Mouse (Mus musculus): ENCODE measurements at regions not wholly inside any gene's neighbourhood (a gene's known extent, or its start where the extent isn't known, plus 50 kb on each side); places are given as distances from the start of the nearest gene placed in this dataset.

DNA sequence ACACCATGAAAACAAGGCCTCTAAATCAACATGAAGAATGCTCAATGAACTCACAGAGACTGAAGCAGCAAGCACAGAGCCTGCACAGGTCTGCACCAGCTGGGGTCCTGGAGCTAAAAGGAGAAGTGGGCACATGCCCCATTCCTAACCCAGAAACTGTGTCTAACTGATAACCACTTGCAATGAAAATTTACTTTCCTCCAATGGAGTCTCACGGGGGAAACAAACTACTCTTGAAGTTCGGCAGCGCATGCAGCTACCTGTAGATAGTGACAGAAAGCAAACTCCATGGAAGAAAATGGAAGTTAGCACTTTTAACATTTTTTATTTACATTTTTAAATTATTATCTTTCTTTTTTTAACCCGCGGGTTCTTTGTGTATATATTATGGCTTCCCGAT, 76.8 kb upstream of the Akap6 start:
- DNase-seq (ENCODE audit: low spot score in 2 of 2): no peak

DNA sequence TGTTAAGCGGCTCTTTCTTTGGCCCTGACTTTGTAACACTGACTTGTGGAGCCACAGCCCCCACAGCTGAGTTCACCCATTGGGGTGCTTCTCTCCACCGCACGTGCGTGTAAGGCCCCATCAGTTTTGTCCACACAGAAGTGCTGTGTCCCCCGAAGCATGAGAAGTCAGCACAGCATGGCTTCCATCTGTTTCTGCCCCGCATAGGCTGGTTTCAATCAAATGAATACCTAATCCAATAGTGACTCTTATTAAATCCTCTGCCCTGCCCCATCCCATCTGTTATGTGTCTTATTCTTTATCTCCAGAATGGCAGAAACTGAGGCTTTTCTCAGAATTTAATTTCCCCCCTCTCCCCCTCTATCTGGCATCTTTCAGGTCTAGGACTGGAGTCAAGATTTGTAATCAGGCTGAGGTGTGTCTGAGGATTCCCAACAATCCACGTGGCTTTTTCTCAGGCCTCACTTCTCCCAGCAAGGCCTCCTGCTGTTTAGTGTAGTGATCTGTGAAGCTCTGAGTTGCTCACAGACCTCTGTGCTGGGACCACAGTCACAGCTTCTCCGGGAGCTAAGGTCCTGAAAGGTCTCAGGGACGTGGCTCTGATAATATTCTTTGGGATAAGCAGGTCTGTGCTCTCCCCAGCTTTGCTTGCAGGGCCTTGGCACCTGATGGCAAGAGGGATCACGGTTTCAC, 75.6 kb upstream of the Akap6 start:
- no peak for DNase-seq (ENCODE audit: low spot score in 2 of 2)

DNA sequence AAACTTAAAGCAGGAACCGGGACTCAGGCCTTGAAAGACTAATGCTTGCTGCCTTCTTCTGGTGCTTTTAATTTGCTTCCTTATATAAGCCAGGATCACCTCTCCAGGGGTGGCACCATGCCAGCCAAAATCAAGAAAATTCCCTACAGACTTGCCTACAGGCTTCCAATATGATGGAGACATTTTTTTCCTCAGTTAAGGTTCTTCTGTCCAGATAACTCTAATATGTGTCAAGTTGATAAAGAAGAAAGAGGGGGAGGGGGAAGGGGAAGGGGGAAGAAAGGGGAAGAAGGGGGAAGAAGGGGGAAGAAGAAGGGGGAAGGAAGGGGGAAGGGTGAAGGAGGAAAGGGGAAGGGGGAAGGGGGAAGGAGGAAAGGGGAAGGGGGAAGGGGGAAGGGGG, 74.3 kb upstream of the Akap6 start:
- DNase-seq (ENCODE audit: low spot score in 2 of 2): no peak

DNA sequence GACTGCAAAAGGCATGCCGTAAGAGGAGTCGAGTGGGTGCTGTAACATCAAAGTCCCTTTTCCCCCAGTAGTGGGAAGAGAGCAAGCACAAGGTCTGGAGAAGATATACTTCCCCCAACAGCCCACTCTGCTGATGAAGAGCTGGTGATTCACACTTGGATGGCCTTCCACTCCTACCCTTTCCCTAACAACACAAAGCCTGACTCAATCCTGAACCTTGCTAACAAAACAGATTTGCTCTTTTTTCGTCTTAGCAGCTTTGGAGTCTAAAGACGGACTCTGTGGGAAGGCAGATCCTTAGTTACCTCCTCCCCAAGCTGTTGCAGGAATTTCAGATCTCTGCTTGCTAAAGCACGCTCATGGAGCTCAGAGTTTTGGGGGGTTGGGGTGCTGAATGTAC, 70.4 kb upstream of the Akap6 start:
- DNase-seq (ENCODE audit: low spot score in 2 of 2): peak; percentile 28 to 34

DNA sequence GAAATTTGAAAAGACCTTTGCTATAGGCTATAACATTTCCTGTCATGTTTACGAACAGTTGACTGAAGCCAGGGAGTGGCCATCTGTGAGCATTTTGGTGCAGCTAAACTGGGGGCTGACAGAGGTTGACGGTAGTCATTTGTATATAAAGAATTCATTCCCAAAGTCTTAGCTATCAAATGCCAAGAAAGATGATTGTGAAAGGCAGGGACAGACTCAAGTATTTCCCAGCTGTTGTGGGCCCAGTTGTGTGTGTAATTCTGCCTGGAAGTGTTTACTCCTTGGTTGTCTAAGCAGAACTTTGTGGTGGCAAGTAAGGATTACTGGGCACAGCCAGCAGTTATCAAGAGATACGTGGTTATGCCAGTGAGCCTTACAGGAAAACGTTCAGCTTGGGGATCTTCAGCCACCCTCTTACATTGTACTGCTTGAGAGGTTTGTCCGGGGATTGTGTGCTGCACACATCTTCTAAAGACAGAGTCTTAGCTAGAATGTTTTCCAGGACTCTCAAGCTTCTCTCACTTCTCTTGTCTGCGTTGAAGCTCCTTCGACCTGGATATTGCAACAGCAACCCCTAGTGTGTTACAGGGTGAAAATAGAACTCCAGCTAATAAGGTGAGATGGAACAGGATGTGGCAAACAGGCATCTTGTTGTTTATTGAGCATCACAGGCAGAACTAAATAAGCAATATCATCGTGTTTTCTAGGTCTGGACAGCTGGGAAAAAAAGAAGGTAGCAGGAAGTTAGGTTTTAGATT, 63.9 kb upstream of the Akap6 start:
- DNase-seq (ENCODE audit: low spot score in 2 of 2): no peak

DNA sequence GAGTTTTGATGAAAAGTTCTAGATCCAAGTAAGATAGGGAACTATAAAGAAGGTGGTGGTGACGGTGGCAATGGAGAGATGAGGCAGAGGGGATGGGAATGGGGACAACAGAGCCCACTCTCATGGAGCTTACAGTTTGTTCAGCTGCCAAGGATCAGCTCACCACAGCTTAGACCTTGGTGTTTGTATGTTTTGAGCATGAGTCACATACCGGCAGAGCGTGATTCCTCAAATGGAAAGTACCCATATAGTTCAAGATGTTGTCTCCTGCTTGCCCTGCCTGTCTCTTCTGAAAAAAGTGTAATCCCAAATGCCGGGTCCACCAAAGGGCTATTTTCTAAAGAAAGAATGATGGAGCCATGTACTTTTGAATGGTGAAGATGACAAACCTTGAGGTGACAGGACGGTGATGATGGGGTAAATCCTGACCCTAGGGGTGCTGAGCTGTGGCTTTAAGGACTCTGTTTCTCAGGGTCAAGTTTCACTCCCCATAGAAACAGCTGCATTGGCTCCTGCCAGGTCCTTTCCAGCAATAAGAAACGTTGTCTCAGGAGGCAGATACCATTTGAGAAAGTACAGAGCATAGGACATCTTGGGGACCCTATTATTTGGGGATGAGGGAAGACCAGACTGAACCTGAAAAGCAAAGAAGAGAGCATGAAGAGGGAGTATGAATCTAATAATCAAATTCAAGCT, 62.8 kb upstream of the Akap6 start:
- no peak for DNase-seq (ENCODE audit: low spot score in 2 of 2)

DNA sequence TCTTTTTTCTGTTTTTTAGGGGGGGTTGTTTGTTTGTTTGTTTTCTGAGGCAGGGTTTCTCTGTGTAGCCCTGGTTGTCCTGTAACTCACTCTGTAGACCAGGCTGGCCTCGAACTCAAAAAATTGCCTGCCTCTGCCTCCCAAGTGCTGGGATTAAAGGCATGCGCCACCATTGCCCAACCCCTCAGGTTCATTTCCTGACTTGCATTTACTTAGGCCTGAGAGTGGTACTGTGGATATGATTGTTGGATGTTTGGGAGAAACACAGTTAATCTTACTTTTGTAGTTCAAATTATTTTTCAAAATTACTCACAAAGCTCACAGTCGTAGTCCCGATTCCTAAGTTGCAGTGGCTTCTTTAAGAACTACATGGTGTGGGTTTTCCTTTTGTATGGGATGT, 62.3 kb upstream of the Akap6 start:
- no peak for DNase-seq (ENCODE audit: low spot score in 2 of 2)

DNA sequence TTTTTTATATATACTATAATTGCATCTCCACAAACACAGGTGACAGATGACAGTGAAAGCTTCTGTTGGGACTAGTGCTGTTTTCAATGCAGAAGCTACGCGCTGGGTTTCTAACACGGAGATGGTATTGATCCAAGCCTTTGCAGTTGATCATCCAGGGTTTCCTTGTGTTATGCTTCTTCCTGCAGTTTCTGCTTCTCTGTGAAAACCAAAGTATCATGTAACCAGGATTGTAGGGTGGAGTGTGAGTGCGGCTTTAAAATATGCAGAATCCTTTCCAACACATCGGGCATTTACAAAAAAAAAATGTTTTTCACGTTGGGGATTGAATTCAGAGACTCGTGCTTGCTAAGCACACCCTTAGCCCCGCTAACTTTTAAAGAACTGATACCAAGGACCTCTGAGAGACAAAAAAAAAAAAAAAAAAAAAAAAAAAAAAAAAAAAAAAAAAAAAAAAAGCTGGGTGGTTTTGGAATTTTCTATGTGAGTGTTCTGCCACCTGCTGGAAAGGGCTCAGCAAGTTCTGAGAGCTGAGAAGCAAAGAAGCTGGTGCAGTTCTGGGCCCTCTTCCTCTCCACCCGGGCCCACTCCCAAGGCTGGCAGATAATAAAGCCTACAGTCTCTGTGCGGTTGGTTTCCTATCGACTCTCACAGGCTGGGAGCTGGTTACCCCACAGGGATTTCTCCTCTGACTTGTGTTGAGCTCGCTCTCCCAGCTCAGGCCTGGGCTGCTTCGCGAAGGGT, 61.5 kb upstream of the Akap6 start:
- peak; percentile 12 to 73 for DNase-seq (ENCODE audit: low spot score in 2 of 2)

DNA sequence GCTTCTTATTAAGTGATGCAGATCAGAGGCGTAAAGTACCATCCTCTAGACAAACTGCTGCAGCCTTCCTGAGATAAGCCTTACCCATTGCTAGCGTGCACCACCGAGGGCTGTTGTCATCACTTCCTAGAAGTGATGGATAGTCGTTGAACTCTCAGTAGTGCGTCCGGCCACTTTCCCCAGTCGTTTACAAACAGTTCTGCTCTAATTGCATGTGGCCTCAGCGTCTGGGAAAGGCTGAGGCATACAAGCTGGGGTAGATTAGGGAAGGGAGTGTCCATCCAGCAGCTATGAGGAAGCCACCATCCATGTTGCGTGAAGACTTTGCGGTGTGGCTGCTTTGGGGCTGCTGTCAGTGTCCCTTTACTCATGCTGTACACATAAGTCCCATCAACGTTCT, 60.7 kb upstream of the Akap6 start:
- DNase-seq (ENCODE audit: low spot score in 2 of 2): no peak

DNA sequence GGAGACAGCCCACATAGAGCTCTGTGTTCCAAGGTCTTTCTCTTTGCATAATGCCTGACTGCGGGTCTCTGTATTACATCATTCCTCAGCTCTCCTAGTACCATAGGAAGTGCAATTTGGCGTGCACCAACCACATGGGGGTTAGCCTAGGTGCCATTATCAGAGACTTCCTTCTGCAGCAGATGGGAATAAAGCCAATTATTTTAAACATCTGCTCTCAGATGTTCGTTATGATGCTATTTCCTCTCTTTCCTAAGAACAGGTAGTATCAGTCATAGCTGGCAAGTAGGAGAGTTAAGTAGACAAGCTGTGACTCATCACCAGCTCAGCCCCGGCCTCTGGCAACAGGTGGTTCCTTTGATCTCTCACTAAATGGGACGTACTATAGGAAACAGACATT, 55.1 kb upstream of the Akap6 start:
- no peak for DNase-seq (ENCODE audit: low spot score in 2 of 2)

All from layer of hippocampus, adult 18-20 months (tissue).